Mouse (Mus musculus) kidney, postnatal 4 days (tissue): ENCODE data around the gene Ift74.

Experiments
- DNase-seq, 2 experiments: peaks; one replicate each; pipeline ENCODE4 v3.0.0; 2021; ENCODE audit warnings: mixed read lengths in 2 of 2

Ift74 gene

DNA sequence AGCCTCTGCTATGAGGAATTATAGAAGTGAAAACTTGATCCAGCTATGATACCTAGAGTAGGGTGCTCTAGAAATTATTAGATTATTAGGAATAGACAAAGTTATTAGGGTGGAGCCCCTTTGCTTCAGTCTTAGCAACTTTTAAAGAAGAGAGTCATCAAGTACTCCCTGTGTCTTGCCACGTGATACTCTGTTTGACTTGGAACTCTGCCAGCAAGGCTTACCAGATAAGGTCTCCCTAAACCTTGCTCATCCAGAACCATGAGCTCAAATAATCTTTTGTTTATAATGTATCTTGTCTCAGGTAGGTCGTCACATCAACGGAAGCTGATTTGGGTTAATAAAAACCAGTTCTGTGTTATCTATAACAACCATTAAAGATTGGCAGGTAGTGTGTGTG lies 82.1 kb downstream of the Ift74 start:
- no peak for DNase-seq

DNA sequence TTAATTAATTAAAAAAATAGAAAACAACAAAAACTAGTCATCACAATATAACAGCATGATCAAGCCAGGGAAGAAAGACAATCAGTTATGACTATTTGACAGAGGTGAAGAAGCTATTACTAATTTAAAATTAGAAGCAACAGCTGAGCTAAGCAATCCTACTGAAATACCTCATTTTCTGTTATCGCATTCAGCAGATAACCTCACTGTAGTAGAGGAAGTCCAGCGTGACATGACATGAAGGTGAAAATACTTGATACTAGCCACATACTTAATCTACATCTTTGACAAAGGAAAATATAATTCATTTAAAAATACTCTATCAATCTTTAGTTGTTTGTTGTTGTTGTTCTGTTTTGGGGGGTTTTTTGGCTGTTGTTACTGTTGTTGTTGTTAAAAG lies 96.7 kb downstream of the Ift74 start:
- no peak for DNase-seq

- peak in 1 of 2 experiments; percentile 10 for DNase-seq
Observed at GRCm38 (mm10) chr4:94711426-94711825, 97.1 kb downstream of the Ift74 start.

DNA sequence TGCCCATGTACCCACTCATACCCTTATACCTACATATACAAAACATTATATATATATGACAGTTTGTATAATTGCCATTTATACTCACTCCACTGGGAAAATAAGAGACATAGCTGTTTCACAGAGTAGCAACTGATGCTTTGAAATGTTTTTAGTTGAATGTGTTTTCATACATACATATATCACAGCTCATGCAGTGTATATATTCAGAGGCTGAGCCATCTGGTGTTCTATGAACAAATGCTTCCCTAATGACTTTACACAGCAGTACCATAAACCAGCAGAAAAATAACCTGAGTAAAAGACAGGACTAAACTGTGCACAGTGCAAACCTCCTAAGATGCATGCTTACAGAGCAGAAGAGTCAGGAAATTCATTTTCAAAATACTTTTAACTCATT lies 99.5 kb downstream of the Ift74 start:
- DNase-seq: no peak

GRCm38 (mm10) chr4:94715166-94715565 lies 100.9 kb downstream of the Ift74 start:
- peak in 1 of 2 experiments; percentile 16 for DNase-seq

GRCm38 (mm10) chr4:94725799-94726198 lies 111.5 kb downstream of the Ift74 start:
- no peak for DNase-seq

DNA sequence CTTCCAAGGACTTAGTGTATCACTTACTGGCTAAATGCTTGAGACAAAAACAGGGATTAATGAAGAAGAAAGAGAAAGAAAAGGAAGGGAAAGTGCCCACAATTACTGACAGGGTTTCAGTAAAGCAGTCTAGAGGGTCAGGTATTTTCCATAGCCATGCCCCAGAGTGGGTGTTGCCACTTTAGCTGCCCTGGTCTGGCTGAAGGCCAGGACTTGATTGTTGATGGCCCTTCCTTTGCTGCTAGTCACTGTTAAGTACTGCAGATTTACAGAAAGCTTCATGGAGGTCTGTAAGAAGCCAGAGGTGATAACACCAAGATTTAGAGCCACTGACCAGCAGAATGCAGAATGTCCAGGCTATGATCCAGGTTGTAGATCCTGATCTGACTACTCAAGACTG lies 118.4 kb downstream of the Ift74 start:
- DNase-seq: peak; percentile 18 to 31

- no peak for DNase-seq
Observed at GRCm38 (mm10) chr4:94737326-94738295, 123.3 kb downstream of the Ift74 start.

- DNase-seq: peak; percentile 22 to 42
Observed at GRCm38 (mm10) chr4:94738838-94739731, 124.8 kb downstream of the Ift74 start, which contains the start of gene Tek. TSS of gene Tek (plus strand) at chr4:94739289.

DNA sequence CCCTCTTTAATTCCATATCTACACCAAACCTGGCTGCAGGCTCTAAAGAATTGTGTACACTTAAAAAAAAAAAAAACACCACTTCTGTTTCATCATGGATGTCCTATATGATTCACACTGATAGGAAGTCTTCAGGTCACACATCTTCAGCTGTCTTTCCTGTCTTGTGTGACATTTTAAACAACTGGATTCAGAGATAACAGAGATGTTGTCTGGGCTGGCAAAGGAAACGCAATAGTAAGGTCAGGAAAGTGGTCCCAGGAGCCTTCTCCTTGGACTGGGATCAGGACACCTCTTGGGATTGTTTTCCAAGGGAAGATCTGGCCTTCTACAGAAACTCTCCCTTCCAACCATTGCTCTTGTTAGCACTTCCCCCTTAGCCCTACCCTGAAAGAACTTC lies 127.5 kb downstream of the Ift74 start:
- no peak for DNase-seq
